Mouse (Mus musculus): ENCODE measurements around the gene Armc12.

GRCm38 (mm10) chr17:28519827-28520226 lies 10.8 kb upstream of the Armc12 start:
- TF ChIP-seq GATA1 (IDR thresholded peaks at IDR 0.05; ENCODE audit: low read length) (no peak), TAL1 (IDR thresholded peaks at IDR 0.05; ENCODE audit: low read length) (no peak)
